8 mouse cellular contexts compared by ENCODE assay signal in genomic region chr7:141461521-141462332, GRCm38 (mm10). TPM values are rescaled to one million over a fixed set of nuclear protein-coding genes. Genes with fewer than 3 reads are reported as not detected.
DNase-seq lines count a peak whose midpoint lies in the region; ATAC-seq and TF ChIP-seq lines count a peak whose summit lies in the region.

No protein-coding gene starts in this region.

- peaks cover 33% of the 10 kb centered on the region for H3K36me3 ChIP-seq in heart, postnatal 0 days (replicated peaks; ENCODE audit: control insufficient read depth, insufficient read depth, low read length)
- 0 out of 2 replicates have a peak, but pooled peaks cover 15% of the 10 kb centered on the region for H3K36me3 ChIP-seq in liver, embryonic 12.5 days
- peaks cover 12% of the 10 kb centered on the region for H3K36me3 ChIP-seq in neural tube, embryonic 12.5 days

- peaks cover 16% of the 10 kb centered on the region; the same call in 1 of the 2 replicates for H3K27me3 ChIP-seq in heart, postnatal 0 days (ENCODE audit: control insufficient read depth, insufficient read depth, low read length)
- peaks cover 76% of the 10 kb centered on the region for H3K27me3 ChIP-seq in liver, embryonic 12.5 days (replicated peaks)
- H3K27me3 ChIP-seq in neural tube, embryonic 12.5 days (replicated peaks): peaks cover 76% of the 10 kb centered on the region

- intact Hi-C loops in left cerebral cortex, adult 2 months (cut with DNase I): no loop called here
- intact Hi-C loops in left cerebral cortex, postnatal 36 days (cut with DNase I): no loop called here

- WGBS in heart, postnatal 0 days: 3% methylated on average over 59 of the region's 59 CpGs
- 3% methylated on average over 58 of the region's 59 CpGs for WGBS in liver, embryonic 12.5 days (ENCODE audit: insufficient replicate concordance)
- WGBS in neural tube, embryonic 12.5 days: 3% methylated on average over 59 of the region's 59 CpGs

- peaks cover 16% of the 10 kb centered on the region for H3K4me1 ChIP-seq in heart, postnatal 0 days (ENCODE audit: control insufficient read depth, insufficient read depth)
- H3K4me1 ChIP-seq in liver, embryonic 12.5 days: peaks cover 49% of the 10 kb centered on the region
- peaks cover 11% of the 10 kb centered on the region for H3K4me1 ChIP-seq in neural tube, embryonic 12.5 days

- peak overlapping the region; percentile 98 for H3K4me2 ChIP-seq in heart, postnatal 0 days (ENCODE audit: low read depth, low read length)
- peak overlapping the region; percentile 75 for H3K4me2 ChIP-seq in liver, embryonic 12.5 days
- H3K4me2 ChIP-seq in neural tube, embryonic 12.5 days (replicated peaks): peak overlapping the region; percentile 60

- no peaks in the 10 kb centered on the region for H3K9me3 ChIP-seq in heart, postnatal 0 days (replicated peaks; ENCODE audit: control insufficient read depth, low read length)
- no peaks in the 10 kb centered on the region for H3K9me3 ChIP-seq in liver, embryonic 12.5 days (replicated peaks)
- H3K9me3 ChIP-seq in neural tube, embryonic 12.5 days: no peaks in the 10 kb centered on the region

- DNase-seq in left cerebral cortex, adult 2 months (ENCODE audit: extremely low spot score in 1 of 2, low spot score in 2 of 2): no peak
- DNase-seq in left cerebral cortex, postnatal 36 days (ENCODE audit: low spot score in 2 of 2): no peak
- peak; percentile 34 to 53 for DNase-seq in cerebellum, postnatal 25 days
- peak; percentile 46 for DNase-seq in heart, postnatal 0 days (ENCODE audit: low spot score)
- no peak for DNase-seq in embryo, embryonic 10 days (ENCODE audit: low spot score)
- DNase-seq in frontal cortex, postnatal 36 days (ENCODE audit: low spot score in 2 of 2): no peak

- peak overlapping the region; percentile 76 for H3K9ac ChIP-seq in heart, postnatal 0 days (replicated peaks; ENCODE audit: low read depth, low read length)
- peak overlapping the region; percentile 55 for H3K9ac ChIP-seq in liver, embryonic 12.5 days
- H3K9ac ChIP-seq in neural tube, embryonic 12.5 days: peak overlapping the region; percentile 51

- no peak for TF ChIP-seq EP300 in heart, postnatal 0 days (IDR thresholded peaks at IDR 0.05; ENCODE audit: low read depth)

- peak overlapping the region; percentile 33 for H3K27ac ChIP-seq in left cerebral cortex, adult 2 months
- H3K27ac ChIP-seq in heart, postnatal 0 days (ENCODE audit: low read depth): peak overlapping the region; percentile 77
- H3K27ac ChIP-seq in liver, embryonic 12.5 days: no peak overlapping the region
- H3K27ac ChIP-seq in neural tube, embryonic 12.5 days: no peak overlapping the region

- H3K4me3 ChIP-seq in left cerebral cortex, adult 2 months: peak overlapping the region; percentile 45
- H3K4me3 ChIP-seq in heart, postnatal 0 days (ENCODE audit: low read depth, low read length): peak overlapping the region; percentile 63
- peak overlapping the region; percentile 53 for H3K4me3 ChIP-seq in liver, embryonic 12.5 days
- peak overlapping the region; percentile 30 for H3K4me3 ChIP-seq in neural tube, embryonic 12.5 days

- no peak; the same call in none of the 2 replicates for TF ChIP-seq CTCF in left cerebral cortex, adult 2 months (IDR thresholded peaks at IDR 0.05)
- TF ChIP-seq CTCF in heart, postnatal 0 days (IDR thresholded peaks at IDR 0.05; ENCODE audit: low read depth): peak; percentile 28

- no peak for ATAC-seq in heart, postnatal 0 days (ENCODE audit: insufficient read depth, low read depth)
- ATAC-seq in liver, embryonic 12.5 days: no peak
- ATAC-seq in neural tube, embryonic 12.5 days (ENCODE audit: low FRiP score, low read depth): no peak

RNA-seq across cellular contexts. Expression of gene Cracr2b, which starts 0.8 kb away (rescaled TPM):
- 1 to 10 TPM; 3.7 to 5.1 TPM for total RNA-seq in left cerebral cortex, adult 2 months (2021)
- 1 to 10 TPM; 3.0 to 3.5 TPM for total RNA-seq in left cerebral cortex, postnatal 36 days (2021)
- total RNA-seq in heart, postnatal 0 days (2014; rRNA removed; ENCODE audit: low replicate concordance): 6.2 and 134 TPM in 2 replicates
- polyA plus RNA-seq in heart, postnatal 0 days (2015; fragmentation: Nextera tagmentation; extraction: Ambion mirVana): 23.9 and 24.2 TPM in 2 replicates
- 3.7 and 5.8 TPM in 2 replicates for polyA plus RNA-seq in liver, embryonic 12.5 days (2016; fragmentation: Nextera tagmentation; extraction: Ambion mirVana)
- polyA plus RNA-seq in neural tube, embryonic 12.5 days (2016; fragmentation: Nextera tagmentation; extraction: Ambion mirVana): 6.7 and 7.6 TPM in 2 replicates

RNA-seq across cellular contexts. Expression of gene Cd151, which starts 5.5 kb away (rescaled TPM):
- 10 to 100 TPM; 30.7 to 31.4 TPM for total RNA-seq in left cerebral cortex, adult 2 months (2021)
- total RNA-seq in left cerebral cortex, postnatal 36 days (2021): 10 to 100 TPM; 30.9 to 35.4 TPM
- total RNA-seq in heart, postnatal 0 days (2014; rRNA removed; ENCODE audit: low replicate concordance): 288 and 323 TPM in 2 replicates
- polyA plus RNA-seq in heart, postnatal 0 days (2015; fragmentation: Nextera tagmentation; extraction: Ambion mirVana): 37.8 and 39.7 TPM in 2 replicates
- 5.7 and 6.2 TPM in 2 replicates for polyA plus RNA-seq in liver, embryonic 12.5 days (2016; fragmentation: Nextera tagmentation; extraction: Ambion mirVana)
- 20.6 and 22.7 TPM in 2 replicates for polyA plus RNA-seq in neural tube, embryonic 12.5 days (2016; fragmentation: Nextera tagmentation; extraction: Ambion mirVana)

RNA-seq across cellular contexts. Expression of gene Pnpla2, which starts 6.7 kb away (rescaled TPM):
- total RNA-seq in left cerebral cortex, adult 2 months (2021): 10 to 100 TPM; 26.0 to 31.7 TPM
- 10 to 100 TPM; 28.0 to 31.7 TPM for total RNA-seq in left cerebral cortex, postnatal 36 days (2021)
- 47.9 and 63.8 TPM in 2 replicates for total RNA-seq in heart, postnatal 0 days (2014; rRNA removed; ENCODE audit: low replicate concordance)
- polyA plus RNA-seq in heart, postnatal 0 days (2015; fragmentation: Nextera tagmentation; extraction: Ambion mirVana): 157 and 159 TPM in 2 replicates
- polyA plus RNA-seq in liver, embryonic 12.5 days (2016; fragmentation: Nextera tagmentation; extraction: Ambion mirVana): 16.6 and 17.8 TPM in 2 replicates
- 15.8 and 16.5 TPM in 2 replicates for polyA plus RNA-seq in neural tube, embryonic 12.5 days (2016; fragmentation: Nextera tagmentation; extraction: Ambion mirVana)

RNA-seq across cellular contexts. Expression of gene Polr2l, which starts 13.2 kb away (rescaled TPM):
- 10 to 100 TPM; 38.4 to 42.3 TPM for total RNA-seq in left cerebral cortex, adult 2 months (2021)
- total RNA-seq in left cerebral cortex, postnatal 36 days (2021): 10 to 100 TPM; 38.0 to 40.1 TPM
- total RNA-seq in heart, postnatal 0 days (2014; rRNA removed; ENCODE audit: low replicate concordance): 17.4 and 32.3 TPM in 2 replicates
- 77.6 and 81.3 TPM in 2 replicates for polyA plus RNA-seq in heart, postnatal 0 days (2015; fragmentation: Nextera tagmentation; extraction: Ambion mirVana)
- 74.6 and 76.1 TPM in 2 replicates for polyA plus RNA-seq in liver, embryonic 12.5 days (2016; fragmentation: Nextera tagmentation; extraction: Ambion mirVana)
- polyA plus RNA-seq in neural tube, embryonic 12.5 days (2016; fragmentation: Nextera tagmentation; extraction: Ambion mirVana): 73.5 and 80.6 TPM in 2 replicates

RNA-seq across cellular contexts. Expression of gene Tspan4, which starts 13.3 kb away (rescaled TPM):
- total RNA-seq in left cerebral cortex, adult 2 months (2021): 10 to 100 TPM; 13.7 to 14.4 TPM
- total RNA-seq in left cerebral cortex, postnatal 36 days (2021): 10 to 100 TPM; 14.2 to 20.0 TPM
- total RNA-seq in heart, postnatal 0 days (2014; rRNA removed; ENCODE audit: low replicate concordance): 84.2 and 87.8 TPM in 2 replicates
- 72.2 and 72.3 TPM in 2 replicates for polyA plus RNA-seq in heart, postnatal 0 days (2015; fragmentation: Nextera tagmentation; extraction: Ambion mirVana)
- polyA plus RNA-seq in liver, embryonic 12.5 days (2016; fragmentation: Nextera tagmentation; extraction: Ambion mirVana): 56.1 and 60.9 TPM in 2 replicates
- 34.2 and 37.1 TPM in 2 replicates for polyA plus RNA-seq in neural tube, embryonic 12.5 days (2016; fragmentation: Nextera tagmentation; extraction: Ambion mirVana)

Comparison
In these comparisons a context has a peak if more than half of its experiments do, and no peak if none do; other contexts are left out.
1. DNase-seq: peak in cerebellum, postnatal 25 days (2 of 2) and heart, postnatal 0 days (single experiment); none in left cerebral cortex, adult 2 months (0 of 2), left cerebral cortex, postnatal 36 days (0 of 2), embryo, embryonic 10 days (single experiment) and frontal cortex, postnatal 36 days (0 of 2).
2. H3K27ac ChIP-seq: peak in left cerebral cortex, adult 2 months (single experiment) and heart, postnatal 0 days (single experiment); none in liver, embryonic 12.5 days (single experiment) and neural tube, embryonic 12.5 days (single experiment).
3. Peak in every context shown above with its lines, with median percentiles within 50 percentile points of each other: H3K4me3 ChIP-seq, H3K4me2 ChIP-seq and H3K9ac ChIP-seq.